Mouse (Mus musculus): Measurements from ENCODE around the gene Gm3448. TPM values are rescaled to one million over a fixed set of nuclear protein-coding genes. Genes with fewer than 3 reads are reported as not detected.
"Not testable (repeated sequence)": the region's sequence is repeated elsewhere in the genome, so short reads cannot be mapped to it uniquely, and the experiment has no call there.

The Gm3448 gene
- polyA plus RNA-seq, 1 experiment from 2014 or later: 3.5 TPM

DNA sequence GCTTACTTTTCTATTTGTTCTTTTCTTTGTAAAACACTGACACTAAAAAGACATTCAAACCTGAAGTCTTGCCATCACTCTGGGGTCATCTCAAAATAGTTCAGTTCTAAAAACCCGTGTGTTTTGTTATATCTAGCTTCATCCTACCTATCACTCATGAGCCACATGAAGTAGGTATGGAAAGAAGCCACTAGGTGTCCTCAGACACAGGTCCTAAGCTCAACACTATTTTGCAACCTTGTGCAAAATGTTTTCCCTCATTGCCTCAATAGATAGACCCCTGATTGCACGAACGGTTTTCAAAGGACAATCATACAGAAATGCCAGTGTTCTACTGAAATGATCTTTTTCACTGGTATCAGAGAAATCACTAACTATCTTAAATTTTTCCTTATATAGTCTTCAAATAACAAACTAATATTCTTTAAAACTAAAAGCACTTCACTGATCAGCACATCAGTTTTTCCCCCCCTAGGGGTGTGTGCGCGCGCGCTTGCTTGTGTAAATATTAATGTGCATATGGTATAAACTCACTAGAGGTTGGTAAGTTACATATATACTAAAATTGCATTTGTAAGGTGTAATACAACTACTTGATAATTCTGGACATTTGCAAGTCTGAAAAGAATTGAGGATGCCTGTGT lies 63.5 kb downstream of the Gm3448 start:
- 0 out of 2 replicates have a peak overlapping the region, but pooled peaks have one; percentile 23 for H3K4me2 ChIP-seq
- not testable (repeated sequence) for H3K27me3 ChIP-seq; H3K9ac ChIP-seq; H3K27ac ChIP-seq (replicated peaks); H3K4me1 ChIP-seq (replicated peaks); H3K4me3 ChIP-seq; H3K9me3 ChIP-seq; H3K36me3 ChIP-seq; ATAC-seq (ENCODE audit: low FRiP score, low read depth)
- WGBS: 1% methylated on average over 4 of the region's 7 CpGs

- not testable (repeated sequence) for H3K4me3 ChIP-seq; H3K36me3 ChIP-seq; H3K9ac ChIP-seq; H3K4me1 ChIP-seq (replicated peaks); H3K9me3 ChIP-seq; H3K27ac ChIP-seq (replicated peaks); ATAC-seq (ENCODE audit: low FRiP score, low read depth); H3K4me2 ChIP-seq; H3K27me3 ChIP-seq
- no CpG with 5 or more reads among the region's 6 CpGs for WGBS
Measured at GRCm38 (mm10) chr17:14968373-14968913, 72.9 kb downstream of the Gm3448 start.

- not testable (repeated sequence) for H3K27ac ChIP-seq (replicated peaks); H3K27me3 ChIP-seq; H3K4me3 ChIP-seq; H3K4me2 ChIP-seq; H3K36me3 ChIP-seq; H3K9ac ChIP-seq; H3K9me3 ChIP-seq
- peak; percentile 95 for ATAC-seq (ENCODE audit: low FRiP score, low read depth)
- no CpG with 5 or more reads among the region's 44 CpGs for WGBS
- H3K4me1 ChIP-seq (replicated peaks): peaks cover 12% of the 10 kb centered on the region
Measured at GRCm38 (mm10) chr17:14961557-14962154, 79.7 kb downstream of the Gm3448 start.

- not testable (repeated sequence) for H3K27ac ChIP-seq (replicated peaks); H3K9me3 ChIP-seq; H3K27me3 ChIP-seq; H3K36me3 ChIP-seq
- Histone ChIP-seq H3K4me3 (peak within 1 kb of the TSS; percentile 74), H3K9ac (peak within 1 kb of the TSS; percentile 72), H3K4me1 (replicated peaks) (peaks cover 12% of the 10 kb centered on the region), H3K4me2 (peak within 1 kb of the TSS; percentile 99)
- under 1% methylated on average over 27 of the region's 100 CpGs for WGBS
- peak; percentile 79 for ATAC-seq (ENCODE audit: low FRiP score, low read depth)
Measured at GRCm38 (mm10) chr17:14960951-14961556, 80.3 kb downstream of the Gm3448 start, which contains the start of gene Phf10. Gene Phf10 (minus strand): TSS chr17:14961273.

GRCm38 (mm10) chr17:14960520-14960919 lies 80.8 kb downstream of the Gm3448 start:
- under 1% methylated on average over 21 of the region's 23 CpGs for WGBS
- H3K4me3 ChIP-seq: peak overlapping the region; percentile 74
- H3K9ac ChIP-seq: peak overlapping the region; percentile 72
- H3K9me3 ChIP-seq: no peaks in the 10 kb centered on the region
- H3K27me3 ChIP-seq: no peaks in the 10 kb centered on the region
- 0 out of 2 replicates have a peak, but pooled peaks have one; percentile 2 for ATAC-seq (ENCODE audit: low FRiP score, low read depth)
- peak overlapping the region; percentile 99 for H3K4me2 ChIP-seq
- H3K36me3 ChIP-seq: peaks cover 3% of the 10 kb centered on the region; the same call in 1 of the 2 replicates
- no peak overlapping the region for H3K27ac ChIP-seq (replicated peaks)
- H3K4me1 ChIP-seq (replicated peaks): peaks cover 12% of the 10 kb centered on the region

- H3K4me2 ChIP-seq: peak overlapping the region; percentile 99
- H3K27me3 ChIP-seq: no peaks in the 10 kb centered on the region
- peaks cover 3% of the 10 kb centered on the region; the same call in 1 of the 2 replicates for H3K36me3 ChIP-seq
- peaks cover 12% of the 10 kb centered on the region for H3K4me1 ChIP-seq (replicated peaks)
- no peaks in the 10 kb centered on the region for H3K9me3 ChIP-seq
- 26% methylated on average over 3 of the region's 3 CpGs for WGBS
- H3K9ac ChIP-seq: peak overlapping the region; percentile 42
- no peak overlapping the region for H3K27ac ChIP-seq (replicated peaks)
- H3K4me3 ChIP-seq: peak overlapping the region; percentile 27
- no peak for ATAC-seq (ENCODE audit: low FRiP score, low read depth)
Measured at GRCm38 (mm10) chr17:14959979-14960378, 81.4 kb downstream of the Gm3448 start.

DNA sequence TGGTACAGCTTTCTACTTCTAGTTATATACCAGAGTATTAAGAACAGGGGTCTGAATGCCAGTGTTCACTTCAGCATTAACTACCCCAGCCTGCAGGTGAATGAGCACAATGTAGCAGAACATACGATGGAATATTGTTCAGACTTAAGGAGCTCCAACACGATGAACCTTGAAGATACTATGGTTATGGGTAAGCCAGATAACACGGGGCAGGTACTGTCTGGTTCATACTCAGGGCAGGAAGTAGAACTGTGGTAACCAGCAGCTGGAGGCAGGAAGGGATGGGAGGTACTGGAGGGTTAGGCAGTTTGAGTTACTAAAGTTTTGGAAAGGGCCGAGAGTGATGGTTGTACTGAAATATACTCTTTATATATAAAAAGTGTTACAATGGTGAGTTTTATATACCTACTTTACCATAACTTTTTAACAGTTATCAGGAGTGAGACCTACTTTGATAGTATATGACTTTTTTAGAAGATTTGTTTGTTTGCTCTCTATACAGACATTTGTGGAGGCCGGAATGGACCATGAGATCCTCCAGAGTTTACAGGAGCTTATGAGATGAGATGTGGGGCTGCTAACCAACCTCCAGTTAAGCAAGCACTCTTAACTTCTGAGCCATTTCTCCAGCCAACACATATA lies 82.5 kb downstream of the Gm3448 start:
- Histone ChIP-seq H3K27ac (replicated peaks) (no peak overlapping the region), H3K36me3 (peaks cover 9% of the 10 kb centered on the region), H3K4me3 (no peak overlapping the region), H3K27me3 (no peaks in the 10 kb centered on the region), H3K4me2 (no peak overlapping the region), H3K9ac (no peak overlapping the region), H3K9me3 (no peaks in the 10 kb centered on the region), H3K4me1 (replicated peaks) (peaks cover 12% of the 10 kb centered on the region)
- no peak for ATAC-seq (ENCODE audit: low FRiP score, low read depth)
- 95% methylated on average over 5 of the region's 5 CpGs for WGBS

DNA sequence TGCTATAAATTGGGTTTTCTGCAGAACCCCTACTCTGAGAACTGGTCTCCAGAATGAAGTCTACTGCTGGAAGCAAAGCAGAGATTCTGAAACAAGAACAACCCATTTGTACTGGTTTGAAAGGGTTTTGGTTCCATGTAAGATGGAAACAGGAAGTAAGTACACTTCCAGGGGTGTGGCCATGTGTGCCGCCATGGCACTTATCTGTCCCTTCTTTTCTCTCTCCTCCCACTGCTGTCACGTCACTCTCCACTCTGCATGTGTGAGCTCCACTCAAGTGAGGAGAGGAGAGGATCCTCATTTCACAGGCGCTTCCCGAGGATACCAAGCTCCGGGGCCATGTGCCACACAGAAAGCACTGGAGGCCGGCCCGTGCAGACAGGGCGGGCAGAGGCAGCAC lies 87.9 kb downstream of the Gm3448 start:
- Histone ChIP-seq H3K27ac (replicated peaks) (no peak overlapping the region), H3K9me3 (no peaks in the 10 kb centered on the region), H3K9ac (no peak overlapping the region), H3K36me3 (peaks cover 44% of the 10 kb centered on the region), H3K4me2 (no peak overlapping the region), H3K27me3 (no peaks in the 10 kb centered on the region), H3K4me3 (no peak overlapping the region), H3K4me1 (replicated peaks) (no peaks in the 10 kb centered on the region)
- ATAC-seq (ENCODE audit: low FRiP score, low read depth): no peak
- WGBS: 93% methylated on average over 8 of the region's 8 CpGs

- H3K9me3 ChIP-seq: no peaks in the 10 kb centered on the region
- 92% methylated on average over 7 of the region's 7 CpGs for WGBS
- H3K36me3 ChIP-seq: peaks cover 58% of the 10 kb centered on the region
- ATAC-seq (ENCODE audit: low FRiP score, low read depth): no peak
- H3K4me2 ChIP-seq: no peak overlapping the region
- H3K4me3 ChIP-seq: no peak overlapping the region
- no peak overlapping the region for H3K27ac ChIP-seq (replicated peaks)
- peaks cover 15% of the 10 kb centered on the region for H3K4me1 ChIP-seq (replicated peaks)
- no peaks in the 10 kb centered on the region for H3K27me3 ChIP-seq
- H3K9ac ChIP-seq: no peak overlapping the region
Measured at GRCm38 (mm10) chr17:14949161-14949827, 92.0 kb downstream of the Gm3448 start.

Data from hindbrain, embryonic 15.5 days (tissue).